Mouse (Mus musculus) kidney, embryonic 15.5 days (tissue): ENCODE measurements around the gene Arhgef7. TPM values are rescaled to one million over a fixed set of nuclear protein-coding genes. Genes with fewer than 3 reads are reported as not detected.

ENCODE experiments used
- ATAC-seq: fragments of 200-750 bp; cut with Nextera tagmentation; replicated peaks from 2 replicates; pipeline ENCODE4 v1.8.0; 2017; ENCODE audit warnings: moderate TSS enrichment; ENCODE audit not compliant: low FRiP score
- H3K27ac ChIP-seq: fragments of 300-500 bp; sonication (generic); 2 replicates; pipeline ENCODE4 v1.5.1; 2015; ENCODE audit warnings: mild to moderate bottlenecking, inconsistent platforms
- H3K27me3 ChIP-seq: fragments of 300-500 bp; sonication (generic); 2 replicates; pipeline ENCODE4 v1.6.1; 2015; ENCODE audit warnings: inconsistent platforms
- H3K36me3 ChIP-seq: fragments of 300-500 bp; sonication (generic); 2 replicates; pipeline ENCODE4 v1.6.1; 2015; ENCODE audit warnings: inconsistent platforms
- H3K4me1 ChIP-seq: fragments of 300-500 bp; sonication (generic); 2 replicates; pipeline ENCODE4 v1.6.1; 2015; ENCODE audit warnings: inconsistent platforms
- H3K4me2 ChIP-seq: fragments of 300-500 bp; sonication (generic); 2 replicates; pipeline ENCODE4 v1.6.1; 2015; ENCODE audit warnings: moderate library complexity, mild to moderate bottlenecking, inconsistent platforms
- H3K4me3 ChIP-seq: fragments of 300-500 bp; sonication (generic); replicated peaks from 2 replicates; pipeline ENCODE4 v1.5.1; 2015; ENCODE audit warnings: mild to moderate bottlenecking, inconsistent platforms
- H3K9ac ChIP-seq: fragments of 300-500 bp; sonication (generic); 2 replicates; pipeline ENCODE4 v1.6.1; 2015; ENCODE audit warnings: mild to moderate bottlenecking, inconsistent platforms
- H3K9me3 ChIP-seq: fragments of 300-500 bp; sonication (generic); replicated peaks from 2 replicates; pipeline ENCODE4 v1.6.1; 2016; ENCODE audit warnings: inconsistent platforms
- WGBS: fragments of 180-500 bp; shearing (Covaris S2); methylation state at CpG from one replicate; pipeline ENCODE4 v1.1.7; 2015; ENCODE audit warnings: mixed read lengths; 5-methylcytosine and 5-hydroxymethylcytosine counted together
- polyA plus RNA-seq: library from polyadenylated mRNA; unstranded; fragments of >200 nt; fragmentation: Nextera tagmentation; extraction: Ambion mirVana; gene quantifications from 2 replicates; pipeline ENCODE4 v1.2.1, GENCODE M21; 2015

Gene Arhgef7
- polyA plus RNA-seq, 1 experiment from 2014 or later, result 40.1 TPM

- H3K9me3 ChIP-seq, result no peaks in the 10 kb centered on the region
- H3K4me1 ChIP-seq, result no peaks in the 10 kb centered on the region
- H3K4me2 ChIP-seq, result no peak overlapping the region
- ATAC-seq, result no peak
- H3K36me3 ChIP-seq, result peaks cover 97% of the 10 kb centered on the region
- no peak overlapping the region for H3K27ac ChIP-seq
- 87% methylated on average over 16 of the region's 16 CpGs for WGBS
- H3K4me3 ChIP-seq, result no peak overlapping the region
- no peaks in the 10 kb centered on the region for H3K27me3 ChIP-seq
- H3K9ac ChIP-seq, result no peak overlapping the region
Observed at GRCm38 (mm10) chr8:11830214-11831046, 102.9 kb downstream of the Arhgef7 start.

- Histone ChIP-seq H3K9me3 (no peaks in the 10 kb centered on the region), H3K4me2 (no peak overlapping the region), H3K36me3 (peaks cover 92% of the 10 kb centered on the region), H3K27me3 (no peaks in the 10 kb centered on the region), H3K27ac (no peak overlapping the region), H3K4me3 (no peak overlapping the region), H3K4me1 (no peaks in the 10 kb centered on the region), H3K9ac (no peak overlapping the region)
- no peak for ATAC-seq
- 89% methylated on average over 10 of the region's 10 CpGs for WGBS
Observed at GRCm38 (mm10) chr8:11831174-11831573, 103.7 kb downstream of the Arhgef7 start.

GRCm38 (mm10) chr8:11831939-11832338, 104.4 kb downstream of the Arhgef7 start:
- H3K27ac ChIP-seq, result no peak overlapping the region
- H3K36me3 ChIP-seq, result peaks cover 84% of the 10 kb centered on the region
- H3K27me3 ChIP-seq, result no peaks in the 10 kb centered on the region
- WGBS, result 88% methylated on average over 5 of the region's 5 CpGs
- no peak overlapping the region for H3K4me2 ChIP-seq
- H3K4me3 ChIP-seq, result no peak overlapping the region
- H3K4me1 ChIP-seq, result no peaks in the 10 kb centered on the region
- H3K9ac ChIP-seq, result no peak overlapping the region
- ATAC-seq, result no peak
- no peaks in the 10 kb centered on the region for H3K9me3 ChIP-seq

GRCm38 (mm10) chr8:11833157-11833556, 105.6 kb downstream of the Arhgef7 start:
- ATAC-seq, result no peak
- no peak overlapping the region for H3K4me2 ChIP-seq
- H3K4me3 ChIP-seq, result no peak overlapping the region
- H3K9ac ChIP-seq, result no peak overlapping the region
- no peaks in the 10 kb centered on the region for H3K4me1 ChIP-seq
- H3K27me3 ChIP-seq, result no peaks in the 10 kb centered on the region
- no peaks in the 10 kb centered on the region for H3K9me3 ChIP-seq
- H3K27ac ChIP-seq, result no peak overlapping the region
- 95% methylated on average over 4 of the region's 4 CpGs for WGBS
- peaks cover 73% of the 10 kb centered on the region for H3K36me3 ChIP-seq

GRCm38 (mm10) chr8:11834200-11834599, 106.7 kb downstream of the Arhgef7 start:
- H3K9me3 ChIP-seq, result no peaks in the 10 kb centered on the region
- H3K27me3 ChIP-seq, result no peaks in the 10 kb centered on the region
- peaks cover 64% of the 10 kb centered on the region for H3K36me3 ChIP-seq
- no peak overlapping the region for H3K4me2 ChIP-seq
- WGBS, result 85% methylated on average over 5 of the region's 5 CpGs
- H3K4me3 ChIP-seq, result no peak overlapping the region
- no peak overlapping the region for H3K9ac ChIP-seq
- no peak overlapping the region for H3K27ac ChIP-seq
- no peaks in the 10 kb centered on the region for H3K4me1 ChIP-seq
- no peak for ATAC-seq

GRCm38 (mm10) chr8:11834691-11835090, 107.2 kb downstream of the Arhgef7 start:
- Histone ChIP-seq H3K27me3 (no peaks in the 10 kb centered on the region), H3K4me1 (no peaks in the 10 kb centered on the region), H3K9me3 (no peaks in the 10 kb centered on the region), H3K27ac (no peak overlapping the region), H3K9ac (no peak overlapping the region), H3K4me3 (no peak overlapping the region), H3K4me2 (no peak overlapping the region), H3K36me3 (peaks cover 59% of the 10 kb centered on the region)
- ATAC-seq, result no peak
- WGBS, result 90% methylated on average over 16 of the region's 16 CpGs

GRCm38 (mm10) chr8:11840174-11840573, 112.7 kb downstream of the Arhgef7 start, which contains the start of gene Tex29:
Gene Tex29 (plus strand): TSS chr8:11840474.
- no peak for ATAC-seq
- Histone ChIP-seq H3K9ac (no peak within 1 kb of the TSS), H3K4me1 (peaks cover 10% of the 10 kb centered on the region; the same call in 1 of the 2 replicates), H3K36me3 (peaks cover 5% of the 10 kb centered on the region), H3K4me2 (no peak within 1 kb of the TSS), H3K27me3 (no peaks in the 10 kb centered on the region), H3K27ac (no peak within 1 kb of the TSS), H3K4me3 (no peak within 1 kb of the TSS), H3K9me3 (no peaks in the 10 kb centered on the region)
- WGBS, result 89% methylated on average over 5 of the region's 5 CpGs

GRCm38 (mm10) chr8:11841571-11841970, 114.0 kb downstream of the Arhgef7 start:
- H3K4me2 ChIP-seq, result no peak overlapping the region
- no peaks in the 10 kb centered on the region for H3K36me3 ChIP-seq
- H3K9ac ChIP-seq, result no peak overlapping the region
- H3K4me1 ChIP-seq, result peaks cover 10% of the 10 kb centered on the region; the same call in 1 of the 2 replicates
- 30% methylated on average over 8 of the region's 8 CpGs for WGBS
- no peak overlapping the region for H3K4me3 ChIP-seq
- H3K9me3 ChIP-seq, result no peaks in the 10 kb centered on the region
- H3K27ac ChIP-seq, result peak overlapping the region; percentile 60
- 0 out of 2 replicates have a peak, but pooled peaks have one; percentile 35 for ATAC-seq
- H3K27me3 ChIP-seq, result no peaks in the 10 kb centered on the region

- Histone ChIP-seq H3K4me1 (peaks cover 10% of the 10 kb centered on the region; the same call in 1 of the 2 replicates), H3K9me3 (no peaks in the 10 kb centered on the region), H3K36me3 (no peaks in the 10 kb centered on the region), H3K4me3 (no peak overlapping the region), H3K27me3 (no peaks in the 10 kb centered on the region), H3K9ac (no peak overlapping the region), H3K4me2 (no peak overlapping the region), H3K27ac (no peak overlapping the region)
- no peak for ATAC-seq
- 78% methylated on average over 8 of the region's 8 CpGs for WGBS
Observed at GRCm38 (mm10) chr8:11842757-11843156, 115.2 kb downstream of the Arhgef7 start.

GRCm38 (mm10) chr8:11843677-11844315, 116.3 kb downstream of the Arhgef7 start:
- Histone ChIP-seq H3K27ac (no peak overlapping the region), H3K27me3 (no peaks in the 10 kb centered on the region), H3K9ac (no peak overlapping the region), H3K4me1 (peaks cover 10% of the 10 kb centered on the region; the same call in 1 of the 2 replicates), H3K4me2 (no peak overlapping the region), H3K4me3 (no peak overlapping the region), H3K36me3 (no peaks in the 10 kb centered on the region), H3K9me3 (no peaks in the 10 kb centered on the region)
- 81% methylated on average over 13 of the region's 13 CpGs for WGBS
- no peak for ATAC-seq

- H3K4me2 ChIP-seq, result no peak overlapping the region
- WGBS, result 82% methylated on average over 7 of the region's 7 CpGs
- no peaks in the 10 kb centered on the region for H3K36me3 ChIP-seq
- ATAC-seq, result no peak
- H3K27me3 ChIP-seq, result no peaks in the 10 kb centered on the region
- no peak overlapping the region for H3K27ac ChIP-seq
- no peak overlapping the region for H3K4me3 ChIP-seq
- H3K4me1 ChIP-seq, result peaks cover 10% of the 10 kb centered on the region; the same call in 1 of the 2 replicates
- H3K9ac ChIP-seq, result no peak overlapping the region
- no peaks in the 10 kb centered on the region for H3K9me3 ChIP-seq
Observed at GRCm38 (mm10) chr8:11844316-11844685, 116.8 kb downstream of the Arhgef7 start.

- Histone ChIP-seq H3K4me1 (peaks cover 3% of the 10 kb centered on the region; the same call in 1 of the 2 replicates), H3K27ac (no peak overlapping the region), H3K9ac (no peak overlapping the region), H3K27me3 (no peaks in the 10 kb centered on the region), H3K4me2 (no peak overlapping the region), H3K9me3 (no peaks in the 10 kb centered on the region), H3K4me3 (no peak overlapping the region), H3K36me3 (no peaks in the 10 kb centered on the region)
- 90% methylated on average over 6 of the region's 6 CpGs for WGBS
- no peak for ATAC-seq
Observed at GRCm38 (mm10) chr8:11846807-11847206, 119.3 kb downstream of the Arhgef7 start.
